Mouse (Mus musculus) layer of hippocampus, postnatal 36 days (tissue): ENCODE results near the gene Zfp418. TPM values are rescaled to one million over a fixed set of nuclear protein-coding genes. Genes with fewer than 3 reads are reported as not detected.
"Not testable (repeated sequence)": the region's sequence is repeated elsewhere in the genome, so short reads cannot be mapped to it uniquely, and the experiment has no call there.

ENCODE experiments used
- DNase-seq, 2 experiments: peaks; one replicate each; pipeline ENCODE4 v3.0.0; 2022
- total RNA-seq, 2 experiments: library from RNA; stranded (reverse); gene quantifications; 2 replicates each; pipeline ENCODE4 v1.2.3; 2021

The Zfp418 gene
- 1 to 10 TPM; 6.3 to 7.9 TPM for total RNA-seq

- peak; percentile 57 to 63 for DNase-seq
Measured at GRCm38 (mm10) chr7:7171227-7172147, at the start of gene Zfp418. Gene Zfp418, plus strand, starts transcription at chr7:7171330.

GRCm38 (mm10) chr7:7121602-7121980 lies 49.5 kb upstream of the Zfp418 start:
- no peak for DNase-seq

- DNase-seq = not testable (repeated sequence)
Measured at GRCm38 (mm10) chr7:7130491-7131124, 40.5 kb upstream of the Zfp418 start.

- DNase-seq = no peak
Measured at GRCm38 (mm10) chr7:7132751-7133150, 38.4 kb upstream of the Zfp418 start.

- DNase-seq = peak; percentile 48 to 53
Measured at GRCm38 (mm10) chr7:7136379-7136866, 34.7 kb upstream of the Zfp418 start, which contains the start of gene Zfp773. Gene Zfp773, minus strand, starts transcription at chr7:7136755.

GRCm38 (mm10) chr7:7144215-7144614 lies 26.9 kb upstream of the Zfp418 start:
- no peak for DNase-seq

- no peak for DNase-seq
Measured at GRCm38 (mm10) chr7:7145991-7146608, 25.0 kb upstream of the Zfp418 start.

GRCm38 (mm10) chr7:7185897-7186296 lies 14.8 kb downstream of the Zfp418 start:
- no peak for DNase-seq

GRCm38 (mm10) chr7:7187417-7188190 lies 16.5 kb downstream of the Zfp418 start:
- DNase-seq = no peak

GRCm38 (mm10) chr7:7188191-7188942 lies 17.2 kb downstream of the Zfp418 start:
- DNase-seq = peak; percentile 72 to 75

GRCm38 (mm10) chr7:7209313-7210151 lies 38.4 kb downstream of the Zfp418 start, which contains the start of gene Zfp772:
Gene Zfp772, minus strand, starts transcription at chr7:7209998.
- DNase-seq = peak; percentile 48 to 55

Other genes starting within 250 kb of the Zfp418 start
- not detected for gene Aurkc, start 176.0 kb upstream of the Zfp418 start, total RNA-seq
- gene Zfp954, start 49.8 kb upstream of the Zfp418 start, total RNA-seq = 10 to 100 TPM; 12.1 to 15.3 TPM
- gene Zfp773, start 34.6 kb upstream of the Zfp418 start, total RNA-seq = 1 to 10 TPM; 2.9 to 3.8 TPM
- gene Zfp772, start 38.7 kb downstream of the Zfp418 start, total RNA-seq = 1 to 10 TPM; 8.5 to 9.0 TPM
- 1 to 10 TPM; 2.2 to 2.7 TPM for gene Vmn2r29, start 76.0 kb downstream of the Zfp418 start, total RNA-seq
- gene Gm45844, start 107.0 kb downstream of the Zfp418 start, total RNA-seq = 10 to 100 TPM; 11.2 to 14.1 TPM
- gene Clcn4, start 129.5 kb downstream of the Zfp418 start, total RNA-seq = 100 to 1,000 TPM; 134 to 135 TPM
- gene Vmn2r30, start 166.3 kb downstream of the Zfp418 start, total RNA-seq = under 1 TPM in 1 of 2 experiments, not detected in 1; 0.15 TPM
- not detected for gene Gm45783, start 203.2 kb downstream of the Zfp418 start, total RNA-seq
- not detected for gene Vmn2r31, start 228.4 kb downstream of the Zfp418 start, total RNA-seq